Mouse (Mus musculus): ENCODE measurements around the gene Nms. TPM values are rescaled to one million over a fixed set of nuclear protein-coding genes. Genes with fewer than 3 reads are reported as not detected.

Gene Nms
- total RNA-seq, 1 experiment from 2014 or later = not detected

Other genes with a start within 250 kb of the Nms start
- gene Lonrf2, start 102.4 kb upstream of the Nms start, total RNA-seq (2021) = 5.0 and 5.3 TPM in 2 replicates
- 1.4 and 2.1 TPM in 2 replicates for gene Chst10, start 41.0 kb upstream of the Nms start, total RNA-seq (2021)
- gene Pdcl3, start 46.5 kb downstream of the Nms start, total RNA-seq (2021) = 93.9 and 99.6 TPM in 2 replicates